Mouse (Mus musculus) layer of hippocampus, adult 18-20 months (tissue): Measurements from ENCODE around the gene Defb25. TPM values are rescaled to one million over a fixed set of nuclear protein-coding genes. Genes with fewer than 3 reads are reported as not detected.

Experiments
- DNase-seq, 2 experiments: peaks; one replicate each; pipeline ENCODE4 v3.0.0; 2022; ENCODE audit warnings: low spot score in 2 of 2
- total RNA-seq, 2 experiments: library from RNA; stranded (reverse); gene quantifications; 2 replicates each; pipeline ENCODE4 v1.2.3; 2021

The Defb25 gene
- total RNA-seq, 2 experiments from 2014 or later, result not detected

- no peak for DNase-seq
Observed at GRCm38 (mm10) chr2:152573484-152573883, 49.4 kb downstream of the Defb25 start.

Other genes with a start within 250 kb of the Defb25 start
- 100 to 1,000 TPM in 1 of 2 experiments, 10 to 100 TPM in 1; 95.7 to 106 TPM for gene Nrsn2, start 246.4 kb downstream of the Defb25 start, total RNA-seq
- 10 to 100 TPM; 15.0 to 15.6 TPM for gene Sox12, start 225.0 kb downstream of the Defb25 start, total RNA-seq
- 10 to 100 TPM; 10.2 to 10.6 TPM for gene Zcchc3, start 208.0 kb downstream of the Defb25 start, total RNA-seq
- gene 6820408C15Rik, start 207.5 kb downstream of the Defb25 start, total RNA-seq, result 1 to 10 TPM; 1.7 to 2.3 TPM
- not detected for gene Defb23, start 158.4 kb downstream of the Defb25 start, total RNA-seq
- not detected for gene Defb20, start 146.0 kb downstream of the Defb25 start, total RNA-seq
- gene Defb22, start 132.9 kb downstream of the Defb25 start, total RNA-seq, result not detected
- not detected for gene Defb26, start 111.4 kb downstream of the Defb25 start, total RNA-seq
- gene Defb28, start 104.8 kb downstream of the Defb25 start, total RNA-seq, result not detected
- gene Defb29, start 83.0 kb downstream of the Defb25 start, total RNA-seq, result not detected
- not detected for gene Gm17416, start 53.7 kb downstream of the Defb25 start, total RNA-seq
- gene Defb21, start 50.3 kb downstream of the Defb25 start, total RNA-seq, result not detected
- gene Defb19, start 42.7 kb downstream of the Defb25 start, total RNA-seq, result not detected
- gene Defb45, start 23.7 kb downstream of the Defb25 start, total RNA-seq, result not detected
- not detected for gene Defb36, start 18.7 kb downstream of the Defb25 start, total RNA-seq
- gene Rem1, start 3.9 kb upstream of the Defb25 start, total RNA-seq, result under 1 TPM; 0.74 to 0.79 TPM
- 10 to 100 TPM; 75.0 to 76.0 TPM for gene H13, start 46.4 kb upstream of the Defb25 start, total RNA-seq
- 10 to 100 TPM; 18.3 to 19.2 TPM for gene Mcts2, start 64.0 kb upstream of the Defb25 start, total RNA-seq
- gene Id1, start 113.2 kb upstream of the Defb25 start, total RNA-seq, result 10 to 100 TPM; 19.5 to 22.3 TPM
- gene Cox4i2, start 131.1 kb upstream of the Defb25 start, total RNA-seq, result 1 to 10 TPM; 1.1 to 2.3 TPM
- 100 to 1,000 TPM; 134 to 146 TPM for gene Bcl2l1, start 208.7 kb upstream of the Defb25 start, total RNA-seq
- 1 to 10 TPM; 1.6 to 1.9 TPM for gene Tpx2, start 224.9 kb upstream of the Defb25 start, total RNA-seq